Mouse (Mus musculus) frontal cortex, postnatal 14 days (tissue): ENCODE data around the gene Kcnq2.

Experiments used
- DNase-seq, 2 experiments: peaks; one replicate each; pipeline ENCODE4 v3.0.0; 2022; ENCODE audit warnings: low spot score in 2 of 2

Gene Kcnq2

DNA sequence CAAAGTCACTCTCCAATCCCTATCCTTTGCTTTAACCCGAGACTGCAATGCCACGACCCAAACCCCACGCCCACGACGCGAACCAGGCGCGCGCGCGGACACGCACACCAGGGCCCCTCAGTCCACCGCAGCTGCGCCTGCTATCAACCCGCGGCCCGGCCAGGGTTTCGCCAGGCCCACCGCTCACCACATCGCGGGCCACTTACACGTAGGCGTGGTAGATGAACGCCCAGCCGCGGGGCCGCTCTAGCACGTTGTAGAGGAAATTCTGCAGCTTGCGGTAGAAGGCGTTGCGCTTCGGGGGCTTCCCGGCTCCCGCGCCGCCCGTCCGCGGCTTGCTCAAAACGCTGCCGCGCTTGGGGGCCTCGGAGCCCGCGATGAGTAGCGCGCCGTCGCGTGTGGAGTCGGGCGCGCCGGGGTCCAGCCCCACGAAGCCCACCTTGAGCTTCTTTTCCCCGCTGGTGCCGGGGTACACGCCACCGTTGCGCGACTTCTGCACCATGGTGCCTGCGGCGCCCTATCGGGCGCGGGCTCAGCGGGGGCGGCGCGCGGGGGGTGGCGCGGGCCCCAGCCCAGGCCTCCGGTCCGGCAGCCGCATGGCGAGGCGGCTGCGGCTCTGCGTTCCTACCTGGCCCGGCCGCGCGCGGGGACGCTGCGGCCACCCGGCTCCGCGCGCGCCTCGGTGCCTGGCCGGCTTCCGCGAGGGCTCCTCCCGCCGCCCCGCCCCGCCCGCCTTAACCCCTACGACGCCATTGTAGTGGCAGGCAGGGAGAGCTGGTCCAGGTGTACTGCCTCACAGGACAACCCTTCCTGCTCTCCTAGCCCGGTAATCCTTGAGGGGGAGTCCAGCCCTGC is at the start of gene Kcnq2:
Gene Kcnq2, minus strand, starts transcription at position 710 of the 855 bp plus-strand sequence.
- peak in 1 of 2 experiments; percentile 23 for DNase-seq

DNA sequence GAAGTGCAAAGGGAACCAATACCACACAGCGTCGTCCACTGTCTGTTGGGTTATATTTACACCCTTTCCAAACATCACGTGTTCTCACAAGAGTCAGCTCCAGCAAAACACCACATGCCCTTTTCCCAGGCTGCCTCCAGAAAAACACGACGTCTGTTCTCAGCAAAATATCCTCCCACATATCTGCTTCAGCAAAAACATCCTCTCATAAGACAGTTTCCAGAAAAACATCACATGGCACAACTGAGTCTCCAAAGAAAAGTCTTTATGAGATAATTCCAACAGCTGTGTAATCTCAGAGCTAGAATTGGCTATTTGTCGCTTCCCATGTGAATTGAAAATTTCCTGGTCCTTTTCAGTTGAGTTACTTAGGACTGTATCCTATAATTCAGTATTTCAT is 45.8 kb upstream of the Kcnq2 start:
- DNase-seq = no peak

DNA sequence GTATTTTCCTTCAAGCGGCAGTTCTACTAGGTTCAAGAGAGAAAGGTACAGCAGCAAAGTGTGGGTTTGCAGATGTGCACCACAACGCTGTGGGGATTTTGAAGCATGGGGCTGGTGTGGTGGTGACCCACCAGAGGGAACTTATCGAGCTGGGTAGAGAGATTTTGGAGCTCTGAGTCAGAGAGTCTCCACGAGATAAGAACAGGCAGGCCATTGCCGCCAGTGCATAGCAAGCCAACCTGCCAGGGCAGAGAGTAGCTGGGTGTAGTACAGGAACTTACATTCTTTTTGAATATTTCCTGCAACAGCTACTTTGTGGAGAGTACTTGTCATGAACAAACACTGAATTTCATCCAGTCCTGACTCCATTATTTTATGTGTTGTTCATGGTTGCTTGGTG is 43.4 kb upstream of the Kcnq2 start:
- DNase-seq = no peak

DNA sequence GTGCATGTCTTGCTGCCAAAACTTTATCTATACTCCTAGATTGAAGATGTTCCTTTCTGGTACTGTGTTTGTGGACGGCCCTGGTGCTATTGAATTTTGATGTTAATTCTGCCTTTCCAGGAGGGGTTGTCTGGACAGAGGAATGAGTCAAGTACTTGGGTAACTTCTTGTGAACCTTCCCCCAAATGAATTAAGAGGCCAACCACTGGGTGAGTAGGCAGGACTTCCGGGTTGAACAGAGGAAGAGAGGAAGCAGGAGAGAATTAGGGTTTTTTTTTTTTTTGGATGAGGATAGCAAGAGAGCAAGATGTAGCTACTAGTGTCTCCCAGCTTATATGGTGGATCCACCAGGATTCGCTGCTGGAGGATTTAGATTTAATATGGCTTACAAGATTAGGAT is 42.9 kb upstream of the Kcnq2 start:
- no peak for DNase-seq

DNA sequence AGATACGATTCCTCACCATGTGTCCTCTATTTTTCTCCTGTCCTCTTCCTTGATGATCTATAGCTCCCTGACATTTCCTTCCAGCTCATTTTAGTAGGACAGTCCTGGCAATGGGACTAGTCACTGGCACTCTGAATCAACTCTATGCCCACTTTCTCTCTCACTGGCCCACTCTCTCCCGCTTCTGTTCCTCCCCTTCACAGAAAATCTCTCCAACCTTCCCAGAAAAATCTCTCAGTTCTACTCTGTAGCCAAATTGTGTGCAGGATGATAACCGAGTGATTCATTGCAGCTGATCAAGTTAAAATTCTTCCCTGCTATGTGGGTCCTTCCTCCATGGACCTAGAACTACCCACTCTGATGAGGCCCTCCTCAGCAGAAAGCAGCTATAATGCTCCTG is 39.5 kb upstream of the Kcnq2 start:
- DNase-seq = no peak

DNA sequence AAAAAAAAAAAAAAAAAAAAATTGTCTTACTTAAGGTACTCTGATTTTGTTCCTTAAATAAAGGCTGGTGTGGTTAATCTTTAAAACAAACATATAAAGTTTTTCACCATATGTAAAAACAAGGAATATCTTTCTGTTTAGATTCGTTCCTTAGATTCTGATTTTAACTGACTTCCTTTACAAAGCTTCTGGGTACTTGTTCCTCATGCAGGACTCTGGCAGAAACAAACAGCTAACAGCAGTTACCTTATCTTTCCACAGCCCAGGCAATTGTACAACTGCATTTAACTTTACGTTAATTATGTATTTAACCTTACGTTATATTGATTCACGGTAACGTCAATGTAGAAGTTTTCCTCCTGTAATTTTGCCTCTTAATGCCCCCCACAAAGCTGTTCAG is 31.4 kb upstream of the Kcnq2 start:
- no peak for DNase-seq

DNA sequence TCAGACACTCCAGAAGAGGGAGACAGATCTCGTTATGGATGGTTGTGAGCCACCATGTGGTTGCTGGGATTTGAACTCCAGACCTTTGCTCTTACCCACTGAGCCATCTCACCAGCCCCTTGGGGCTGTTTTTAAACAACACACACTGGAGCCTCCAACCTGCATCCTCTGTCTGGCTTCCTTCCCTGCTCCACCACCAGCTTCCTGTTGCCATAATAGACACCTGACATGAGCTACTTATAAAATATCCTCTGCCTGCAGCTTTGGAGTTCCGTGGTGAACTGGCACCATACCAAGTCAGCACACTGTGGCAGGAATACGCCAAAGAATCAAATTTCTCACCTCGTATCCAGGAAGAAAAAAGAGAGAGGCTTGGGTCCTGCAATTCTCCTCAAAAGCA is 25.7 kb upstream of the Kcnq2 start:
- DNase-seq = no peak

DNA sequence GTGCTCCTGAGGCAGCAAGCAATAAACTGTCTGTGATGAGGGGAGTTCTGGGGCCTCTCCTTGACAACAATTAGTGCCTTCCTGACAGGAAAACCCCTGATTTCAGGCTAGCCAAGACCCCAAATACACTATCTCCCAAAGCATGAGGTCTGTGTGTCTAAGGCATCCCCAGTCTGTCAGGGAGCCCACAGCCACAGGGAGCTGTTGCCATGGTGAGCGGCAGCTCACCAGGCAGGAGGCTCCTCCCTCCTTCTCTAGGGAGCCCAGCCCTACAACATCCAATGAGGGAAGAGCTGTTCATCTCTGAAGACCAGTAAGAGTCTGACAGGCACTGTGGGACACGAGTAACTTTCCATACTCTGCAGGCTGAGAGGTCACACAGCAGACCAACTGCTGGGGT is 24.7 kb upstream of the Kcnq2 start:
- peak; percentile 65 to 74 for DNase-seq

DNA sequence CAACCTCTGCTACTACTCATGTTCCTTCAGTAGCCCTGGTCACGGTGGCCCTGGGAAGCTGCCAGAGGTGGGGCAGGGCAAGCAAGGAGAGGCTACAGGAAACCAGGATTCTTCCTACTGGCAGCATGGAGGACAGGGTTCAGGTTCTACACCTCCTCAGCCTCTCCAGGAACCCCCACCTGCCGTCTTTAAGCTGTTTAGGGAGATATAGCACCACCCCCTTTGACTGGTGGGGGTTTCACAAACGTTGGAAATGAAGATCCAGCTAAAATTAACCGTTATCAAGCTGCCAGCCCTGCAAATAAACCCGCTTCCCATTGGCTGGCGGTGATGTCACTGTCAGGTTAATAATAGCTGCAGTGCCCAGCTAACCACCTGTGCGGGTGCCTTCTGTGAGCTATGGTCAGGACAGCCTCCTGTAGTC is 24.0 kb upstream of the Kcnq2 start:
- peak; percentile 72 to 80 for DNase-seq

DNA sequence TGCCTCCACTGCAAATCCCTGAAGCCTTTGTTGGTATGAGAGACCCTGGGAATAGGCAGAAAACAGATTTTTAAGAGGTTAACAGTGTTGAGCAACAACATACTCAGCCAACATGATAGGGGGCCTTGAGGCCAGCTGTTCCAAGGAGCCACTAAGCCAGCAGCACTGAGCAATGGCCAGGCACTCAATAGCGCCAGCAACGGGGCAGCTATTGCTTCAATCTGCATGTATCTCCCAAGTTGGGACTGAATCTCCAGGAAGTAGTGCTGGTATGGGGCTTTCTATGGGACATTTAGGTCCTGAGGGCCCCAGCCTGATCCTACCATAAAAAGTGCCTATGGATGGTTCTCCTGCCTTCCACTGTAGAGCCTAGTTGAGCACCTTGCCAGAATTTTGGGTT is 23.4 kb upstream of the Kcnq2 start:
- DNase-seq = no peak

DNA sequence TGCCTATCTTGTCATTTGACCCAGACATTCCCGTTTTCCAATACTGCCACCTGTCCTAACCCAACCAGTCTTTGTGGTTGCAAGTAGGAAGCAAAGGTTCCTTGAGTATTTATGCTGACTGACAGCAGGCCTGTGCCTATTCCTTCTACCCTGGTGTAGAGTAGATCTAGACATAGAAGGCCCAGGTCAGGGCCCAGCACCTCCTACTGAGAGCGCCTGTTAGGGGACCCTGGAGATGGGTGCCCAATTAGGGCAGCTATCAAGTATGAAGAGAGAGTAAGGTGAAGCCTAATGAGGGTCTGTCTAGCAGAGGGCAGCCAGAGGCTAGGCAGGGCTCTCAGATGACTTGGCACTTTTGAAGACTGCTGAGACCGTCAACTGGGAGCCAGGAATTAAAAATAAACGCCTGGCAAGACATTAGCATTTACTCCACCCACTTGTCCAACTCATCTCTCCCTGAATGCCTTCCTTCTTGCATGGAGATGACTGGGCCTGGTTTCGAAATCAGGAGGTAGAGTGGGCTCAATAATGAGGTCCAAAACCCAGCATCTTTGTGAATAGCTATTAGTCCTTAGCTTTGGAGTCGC is 22.7 kb upstream of the Kcnq2 start:
- no peak for DNase-seq

DNA sequence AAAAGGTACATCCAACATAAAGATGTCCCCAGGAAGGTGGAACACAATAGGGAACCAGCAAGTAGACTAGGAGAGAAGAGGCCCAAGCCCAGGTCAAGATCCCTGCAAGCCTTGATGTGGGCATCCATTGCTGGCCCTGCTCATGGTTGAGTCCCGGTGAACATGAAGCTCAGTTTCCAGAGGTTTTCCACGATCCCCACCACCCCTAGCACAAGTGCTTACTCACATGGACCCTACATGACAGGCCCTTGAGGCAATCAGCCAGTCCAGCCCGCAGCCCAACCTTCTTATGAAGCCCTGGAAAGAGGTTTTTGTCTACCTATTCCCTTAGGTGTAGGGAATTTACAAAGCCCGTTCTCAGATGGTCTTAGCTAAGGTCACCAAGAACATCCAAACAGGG is 22.1 kb upstream of the Kcnq2 start:
- DNase-seq = peak in 1 of 2 experiments; percentile 32

DNA sequence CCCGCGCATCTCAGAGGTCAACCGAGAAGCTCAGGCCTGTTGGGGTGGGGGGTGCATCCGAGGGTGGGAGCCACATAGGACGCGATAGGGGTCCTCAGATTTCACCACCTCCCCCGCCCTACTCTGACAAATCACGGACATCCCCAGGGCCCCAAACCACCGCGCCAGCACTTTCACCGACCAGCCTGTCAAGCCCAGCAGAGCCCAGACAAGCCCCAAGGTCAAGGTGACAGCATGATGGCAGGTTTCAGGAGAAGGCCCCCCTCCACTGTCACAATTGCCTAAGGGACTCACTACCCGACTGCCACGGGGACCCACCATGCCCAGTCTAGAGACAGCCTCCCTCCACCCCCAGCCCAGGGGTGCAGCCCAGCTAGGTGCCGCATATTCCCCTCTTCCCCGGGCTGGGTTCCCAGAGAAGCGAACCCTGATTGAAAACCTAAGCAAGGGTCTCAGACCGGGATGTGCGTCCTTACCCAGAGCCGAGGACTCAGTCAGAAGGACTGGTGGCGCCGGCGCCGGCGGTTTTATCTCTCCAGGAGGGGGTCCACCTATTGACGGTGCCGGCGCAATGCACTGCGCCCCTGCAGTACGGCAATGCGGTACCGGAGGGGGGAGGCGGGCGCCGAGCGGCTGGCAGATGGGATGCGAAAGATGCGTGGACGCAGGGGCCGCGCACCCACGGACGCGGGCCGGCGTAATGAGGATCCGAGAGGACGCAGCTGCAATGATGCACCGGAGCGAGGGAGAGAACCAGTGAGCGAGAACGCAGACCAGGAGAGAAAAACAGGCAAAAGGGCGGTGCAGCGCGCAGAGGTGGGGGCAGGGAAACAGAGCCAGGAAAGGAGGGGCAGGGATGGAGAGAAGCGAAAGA is 21.4 kb upstream of the Kcnq2 start, which contains the start of gene Eef1a2:
Gene Eef1a2, minus strand, starts transcription at position 767 of the 874 bp plus-strand sequence.
- peak; percentile 76 to 79 for DNase-seq

DNA sequence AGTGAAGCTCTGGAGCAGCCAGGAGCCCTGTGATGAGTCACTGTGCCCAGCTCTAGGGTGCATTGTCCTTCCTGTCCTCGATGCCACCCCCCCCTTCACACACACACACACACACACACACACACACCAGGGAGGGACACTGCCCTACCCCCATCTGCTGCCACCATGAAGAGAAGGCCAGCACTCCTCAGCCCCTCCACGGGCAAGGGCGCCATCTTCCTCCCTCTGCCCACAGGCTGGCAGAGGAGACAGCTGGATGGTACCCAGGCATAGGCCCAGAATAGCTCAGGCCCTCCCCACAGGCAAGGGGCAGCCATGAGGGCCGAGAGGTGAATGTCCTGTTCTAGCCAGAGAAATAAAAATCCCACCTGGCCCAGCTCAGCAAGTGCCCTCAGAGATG is 20.7 kb upstream of the Kcnq2 start:
- DNase-seq = peak; percentile 11 to 25

DNA sequence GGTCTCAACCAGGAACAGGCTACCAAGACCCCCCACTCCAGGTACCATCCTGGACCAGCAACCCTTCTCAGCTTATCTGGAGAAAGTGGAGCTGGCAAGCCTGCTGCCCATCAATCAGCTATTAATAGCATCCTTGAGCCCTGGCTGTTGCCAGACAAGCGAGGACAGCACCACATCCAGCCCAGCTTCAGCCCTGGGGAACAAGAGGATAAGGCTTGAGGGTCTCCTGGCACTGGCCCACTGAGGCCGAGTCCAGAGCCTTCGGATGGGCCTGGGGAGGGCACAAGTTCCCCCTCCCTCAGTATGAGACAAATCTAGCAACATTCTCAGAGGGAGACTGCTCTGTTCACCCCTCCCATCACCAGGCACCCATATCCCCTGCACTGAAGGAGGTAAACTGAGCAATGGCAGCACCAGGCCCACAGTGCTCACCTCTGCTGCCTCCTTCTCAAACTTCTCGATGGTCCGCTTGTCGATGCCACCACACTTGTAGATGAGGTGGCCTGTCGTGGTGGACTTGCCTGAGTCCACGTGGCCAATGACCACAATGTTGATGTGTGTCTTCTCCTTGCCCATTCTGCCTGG is 19.8 kb upstream of the Kcnq2 start:
- peak; percentile 5 to 19 for DNase-seq

DNA sequence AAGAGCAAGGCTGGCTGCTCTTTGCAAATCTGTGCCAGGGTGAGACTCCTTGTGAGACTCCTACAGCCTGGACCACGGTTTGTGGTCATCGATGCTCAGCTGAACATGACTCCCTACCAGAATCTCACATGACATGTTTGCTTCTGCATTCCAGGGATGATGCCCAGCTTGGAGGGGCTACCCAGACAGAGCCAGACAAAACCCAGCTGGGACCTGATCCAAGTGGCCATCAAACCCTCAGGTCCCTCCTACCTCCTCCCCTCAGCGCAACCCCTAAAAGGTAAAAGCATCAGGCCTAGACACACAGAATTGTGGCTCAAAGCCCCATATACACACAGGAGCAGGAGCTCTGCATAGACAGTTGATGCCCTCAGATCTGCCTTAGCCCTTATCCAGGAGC is 19.3 kb upstream of the Kcnq2 start:
- DNase-seq = peak in 1 of 2 experiments; percentile 8

DNA sequence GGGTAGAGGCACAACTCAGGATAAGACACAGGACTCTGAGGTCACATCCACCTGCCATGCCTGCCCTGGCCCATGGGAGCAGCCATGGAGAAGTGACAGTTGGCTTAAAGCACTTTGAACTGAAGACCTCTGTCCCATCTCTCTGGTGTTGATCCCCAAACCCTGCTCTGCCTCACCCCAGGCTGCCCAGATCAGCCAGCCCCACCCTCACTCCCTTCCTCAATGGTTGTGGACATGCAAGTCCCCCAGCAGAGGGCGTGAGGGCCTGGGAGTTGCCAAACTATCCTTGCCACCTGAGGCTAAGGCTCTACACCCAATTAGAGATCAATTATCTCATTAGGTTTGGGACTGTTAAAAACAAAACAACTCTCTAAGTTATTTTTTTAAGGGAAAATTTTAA is 18.7 kb upstream of the Kcnq2 start:
- DNase-seq = peak in 1 of 2 experiments; percentile 25

DNA sequence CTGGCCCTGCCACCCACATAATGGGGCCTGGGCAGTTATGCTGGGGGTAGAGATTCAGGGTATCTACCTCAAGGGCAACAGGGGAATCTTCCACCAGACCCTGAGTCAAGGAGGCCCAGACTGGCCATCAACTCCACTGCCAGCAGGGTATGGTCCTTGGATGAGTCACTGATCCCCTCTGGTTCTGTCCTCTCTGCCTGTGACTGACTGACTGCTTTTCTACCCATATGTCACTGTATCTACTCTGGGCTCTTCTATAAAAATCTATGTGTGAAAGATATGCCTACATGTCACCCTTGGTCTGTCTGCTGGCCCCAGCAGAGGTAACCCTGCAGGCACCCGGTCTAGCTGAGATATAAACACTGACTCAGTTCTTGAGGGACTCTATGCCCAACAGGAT is 18.0 kb upstream of the Kcnq2 start:
- peak in 1 of 2 experiments; percentile 4 for DNase-seq

DNA sequence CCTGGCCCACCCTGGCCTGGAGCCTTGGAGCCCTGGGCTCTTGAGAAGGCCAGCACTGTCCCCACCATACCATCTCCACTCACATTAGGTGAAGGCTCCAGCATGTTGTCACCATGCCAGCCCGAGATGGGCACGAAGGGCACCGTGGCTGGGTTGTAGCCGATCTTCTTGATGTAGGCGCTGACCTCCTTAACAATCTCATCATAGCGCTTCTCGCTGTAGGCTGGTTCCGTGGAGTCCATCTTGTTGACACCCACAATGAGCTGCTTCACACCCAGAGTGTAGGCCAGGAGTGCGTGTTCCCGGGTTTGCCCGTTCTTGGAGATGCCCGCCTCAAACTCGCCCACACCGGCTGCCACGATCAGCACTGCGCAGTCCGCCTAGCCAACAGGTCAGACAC is 17.6 kb upstream of the Kcnq2 start:
- peak in 1 of 2 experiments; percentile 32 for DNase-seq

DNA sequence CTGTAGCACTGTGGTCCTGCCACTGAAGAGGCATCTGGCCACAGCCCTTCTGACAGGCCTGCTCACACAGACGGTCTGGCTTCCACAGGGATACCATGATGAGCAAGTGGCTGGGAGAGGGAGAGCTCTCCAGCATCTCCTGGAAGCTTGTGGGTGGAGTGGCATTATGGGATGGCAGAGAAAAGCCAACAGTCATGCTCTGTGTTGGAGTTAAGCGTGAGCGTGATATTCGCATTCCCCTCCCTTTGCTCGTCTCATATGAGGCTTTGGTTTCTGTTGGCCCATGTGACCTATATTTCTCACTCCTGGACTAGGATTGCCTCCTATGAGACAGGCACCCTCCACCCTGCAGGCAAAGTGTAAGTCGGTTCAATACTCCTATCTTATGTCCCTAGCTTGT is 15.2 kb upstream of the Kcnq2 start:
- DNase-seq = peak in 1 of 2 experiments; percentile 34

DNA sequence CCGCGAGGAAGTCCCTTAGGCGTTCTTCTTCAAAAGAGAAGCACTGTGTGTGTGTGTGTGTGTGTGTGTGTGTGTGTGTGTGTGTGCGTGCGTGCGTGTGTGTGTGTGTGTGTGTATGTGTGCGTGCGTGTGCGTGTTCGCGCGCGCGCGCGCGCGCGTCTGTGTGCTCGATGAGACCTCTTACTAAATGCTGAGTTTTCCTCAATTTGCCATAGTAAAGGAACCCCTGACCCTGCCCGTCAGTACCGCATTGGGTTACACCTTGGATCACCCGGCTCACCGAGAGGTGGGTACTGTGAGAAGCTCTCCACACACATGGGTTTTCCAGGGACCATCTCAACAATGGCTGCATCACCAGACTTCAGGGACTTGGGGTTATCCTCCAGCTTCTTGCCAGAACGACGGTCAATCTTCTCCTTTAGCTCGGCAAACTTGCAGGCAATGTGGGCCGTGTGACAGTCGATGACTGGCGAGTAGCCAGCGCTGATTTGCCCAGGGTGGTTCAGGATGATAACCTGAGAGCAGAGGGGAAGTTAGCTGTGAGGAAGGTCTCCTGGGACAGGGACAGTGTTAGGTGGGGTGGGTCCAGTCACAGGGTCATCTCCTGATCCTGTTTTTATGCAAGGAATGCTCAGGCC is 13.3 kb upstream of the Kcnq2 start:
- no peak for DNase-seq
